Mouse (Mus musculus) small intestine, adult 2 months (tissue): ENCODE results near the gene Hells.

Source experiments
- CTCF ChIP-seq: fragments of 200-500 bp; IDR thresholded peaks from 2 replicates; pipeline ENCODE4 v1.5.1; 2012; ENCODE audit warnings: low read depth, mild to moderate bottlenecking, control low read depth, inconsistent platforms, low read length, moderate library complexity, mixed read lengths; ENCODE audit not compliant: insufficient replicate concordance, insufficient read length; ENCODE audit errors: extremely low read depth
- POLR2A ChIP-seq: fragments of 200-500 bp; IDR thresholded peaks from 2 replicates; pipeline ENCODE4 v1.6.1; 2012; ENCODE audit warnings: low read depth, mild to moderate bottlenecking, control low read depth, inconsistent platforms, low read length, moderate library complexity

- TF ChIP-seq POLR2A = no peak
- no peak for TF ChIP-seq CTCF
Observed at GRCm38 (mm10) chr19:38914926-38915325, 15.8 kb upstream of the Hells start.
